Mouse (Mus musculus) kidney, postnatal 4 days (tissue): ENCODE results near the gene 1700066M21Rik.

ENCODE experiments used
- DNase-seq, 2 experiments: peaks; one replicate each; pipeline ENCODE4 v3.0.0; 2021; ENCODE audit warnings: mixed read lengths in 2 of 2

The 1700066M21Rik gene

DNA sequence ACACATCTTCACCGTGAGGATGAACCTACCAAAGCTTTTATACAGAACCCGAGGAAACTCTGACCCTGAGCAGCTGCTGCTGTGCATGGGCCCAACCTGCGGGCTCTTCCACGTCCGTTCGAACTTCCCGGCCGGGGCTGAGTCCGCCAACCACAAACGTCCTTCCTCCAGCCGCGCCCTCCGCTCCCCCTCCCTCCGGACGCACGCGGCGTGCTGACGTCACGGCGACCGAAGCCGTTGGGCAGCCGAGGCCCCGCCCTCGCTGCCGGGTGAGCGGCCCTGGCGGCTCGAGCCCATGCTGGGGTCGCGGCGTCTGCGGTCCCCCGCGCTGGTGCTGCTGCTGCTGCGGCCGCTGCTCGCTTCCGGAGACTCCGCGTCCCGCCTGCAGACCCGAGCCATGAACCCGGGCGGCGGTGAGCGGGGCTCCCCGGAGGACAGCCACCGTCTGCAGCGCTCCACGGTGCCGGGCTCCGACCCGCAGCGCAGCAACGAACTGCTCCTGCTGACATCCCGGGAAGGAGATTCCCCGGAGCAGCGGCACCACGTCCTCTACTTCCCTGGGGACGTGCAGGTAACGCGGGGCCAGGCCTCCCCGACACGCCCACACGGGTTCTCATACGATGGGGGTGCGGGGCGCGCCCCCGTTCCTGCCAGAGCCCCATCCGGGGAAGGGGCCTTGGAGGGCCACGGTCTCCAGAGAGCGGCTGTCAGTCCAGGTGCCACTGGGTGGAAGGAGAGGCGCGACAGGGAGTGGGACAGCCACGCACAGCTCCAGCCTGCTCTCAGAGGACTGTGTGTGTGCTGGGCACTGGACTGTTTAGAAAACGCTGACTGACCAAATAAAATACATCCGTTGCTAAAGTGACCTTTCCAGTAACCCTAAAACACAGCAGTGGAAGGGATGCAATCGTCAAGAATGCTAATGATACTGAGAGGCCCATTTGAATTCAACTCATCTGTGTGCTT, at the start of gene 1700066M21Rik:
Gene 1700066M21Rik, plus strand, starts transcription at position 245 of the 966 bp plus-strand sequence.
- DNase-seq = peak; percentile 97

DNA sequence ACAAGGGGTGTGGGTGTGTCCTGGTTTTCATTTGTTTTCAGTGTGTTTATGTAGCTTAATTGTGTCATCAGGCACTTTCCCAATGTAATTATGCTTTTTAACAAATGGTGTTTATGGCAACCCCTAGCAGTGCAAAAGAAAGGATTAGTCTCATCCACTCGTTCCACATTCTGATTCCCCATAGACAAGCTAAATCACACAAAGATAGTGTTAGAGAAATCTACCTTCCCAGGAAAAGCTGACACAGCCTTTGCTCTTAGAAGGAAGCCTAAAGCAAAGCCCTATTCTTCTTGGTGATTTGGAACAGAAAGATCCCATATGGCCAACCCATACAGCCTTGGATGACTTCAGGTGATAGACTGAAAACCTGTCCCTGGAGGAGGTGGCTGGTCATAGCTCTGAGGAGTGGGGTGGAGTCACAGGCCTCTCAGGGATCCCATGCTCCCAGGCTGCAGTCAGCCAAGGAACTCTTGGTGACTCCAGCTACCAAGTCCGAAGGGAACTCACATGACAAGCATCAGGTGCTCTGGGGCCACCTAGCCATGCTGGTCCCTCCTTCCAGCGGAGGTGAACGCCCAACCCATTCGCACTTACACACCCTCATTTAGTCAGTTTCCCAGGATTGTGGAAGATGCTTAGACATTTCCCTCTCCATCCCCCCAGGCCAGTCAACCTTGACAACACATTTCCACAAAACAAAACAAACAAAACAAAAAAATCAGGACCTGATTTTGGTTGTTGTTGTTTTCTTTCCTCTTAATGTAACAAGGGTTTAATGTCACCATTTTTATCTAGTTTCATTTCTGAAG, 47.9 kb upstream of the 1700066M21Rik start:
- DNase-seq = no peak

DNA sequence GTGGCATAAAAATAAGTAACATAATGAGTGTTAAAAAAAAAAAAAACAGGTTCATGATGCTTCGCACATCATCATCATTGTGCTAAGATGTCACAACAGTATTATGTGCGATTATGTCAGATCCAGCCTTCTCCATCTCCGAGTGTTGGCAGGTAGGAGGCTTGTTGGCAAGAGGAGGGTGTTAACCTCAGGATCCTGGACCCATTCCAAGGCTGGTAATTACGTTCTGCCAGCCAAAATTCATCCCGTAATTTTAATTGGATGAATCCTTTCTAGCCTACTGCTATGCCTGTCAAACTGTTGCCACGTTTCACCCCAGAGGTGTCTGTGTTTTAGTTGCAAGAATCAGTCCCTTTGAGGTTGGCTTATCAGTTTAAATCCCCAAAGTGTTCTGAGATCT, 47.2 kb upstream of the 1700066M21Rik start:
- DNase-seq = no peak

DNA sequence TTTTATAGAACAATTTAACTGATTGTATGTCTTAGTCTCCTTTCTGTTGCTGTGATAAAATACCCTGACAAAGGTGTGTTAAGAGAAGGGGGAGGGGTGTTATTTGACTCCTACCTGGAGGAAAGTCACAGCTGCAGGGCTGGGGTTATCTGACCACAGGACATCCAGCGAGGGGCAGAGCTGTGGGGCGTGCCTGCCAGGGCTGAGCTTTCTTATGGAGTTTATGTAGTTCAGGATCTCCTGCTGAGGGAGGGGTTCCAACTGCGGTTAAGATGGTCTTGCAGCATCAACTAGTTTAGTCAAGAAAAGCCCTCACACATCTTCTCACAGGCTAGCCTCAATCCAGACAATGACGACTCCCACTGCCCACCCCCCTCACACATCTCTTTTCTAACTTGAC, 45.4 kb upstream of the 1700066M21Rik start:
- DNase-seq = no peak

DNA sequence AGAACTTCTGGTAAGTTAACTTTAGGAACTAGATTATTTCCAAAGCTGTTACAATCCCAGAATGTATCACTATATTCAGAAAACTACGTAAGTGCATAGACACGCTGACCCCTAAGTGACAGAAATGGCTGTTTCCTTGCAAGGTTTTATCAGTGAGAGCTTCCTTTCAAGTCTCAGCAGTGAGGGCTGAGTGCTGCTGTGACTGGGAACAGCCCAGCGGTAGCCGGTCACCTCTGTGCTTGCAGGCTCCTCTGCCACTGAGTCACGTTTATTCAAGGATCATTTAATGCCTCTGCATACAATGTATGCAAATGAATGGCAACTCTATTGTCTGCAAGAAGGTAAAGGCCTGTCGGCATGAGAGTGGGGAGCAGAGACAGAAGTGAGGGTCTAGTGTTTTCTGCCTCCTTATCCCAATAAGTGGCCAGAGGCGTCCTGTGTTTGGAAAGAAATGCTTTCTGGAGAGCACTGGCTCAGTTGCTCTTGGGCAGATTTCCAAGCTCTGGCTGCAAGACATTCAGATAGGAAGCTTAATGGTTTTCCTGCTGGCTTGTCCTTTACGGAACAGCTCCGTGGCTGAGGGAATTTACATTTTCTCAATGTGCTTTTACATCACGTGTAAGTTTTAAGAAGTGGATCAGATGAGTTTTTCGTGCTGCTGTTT, 43.7 kb upstream of the 1700066M21Rik start:
- DNase-seq = peak; percentile 27 to 43

DNA sequence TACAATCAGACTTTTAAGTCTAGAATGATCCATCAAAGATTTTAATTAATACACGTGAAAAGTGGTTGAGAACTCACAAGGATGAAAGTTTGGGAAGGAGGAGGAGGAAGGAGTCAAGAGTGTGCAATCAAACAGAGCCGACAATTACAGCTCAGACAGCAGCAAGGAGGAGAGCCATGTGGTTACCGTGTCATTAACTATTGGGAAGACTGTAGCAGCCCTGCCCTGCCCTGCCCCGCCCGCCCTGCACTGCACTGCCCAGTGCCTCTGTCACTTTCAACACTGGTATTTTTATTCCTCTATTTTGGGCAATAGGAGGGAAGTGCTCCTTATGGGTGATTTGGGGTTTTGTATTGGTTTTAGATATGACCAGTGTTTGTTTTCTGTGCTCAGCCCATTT, 42.2 kb upstream of the 1700066M21Rik start:
- DNase-seq = no peak

DNA sequence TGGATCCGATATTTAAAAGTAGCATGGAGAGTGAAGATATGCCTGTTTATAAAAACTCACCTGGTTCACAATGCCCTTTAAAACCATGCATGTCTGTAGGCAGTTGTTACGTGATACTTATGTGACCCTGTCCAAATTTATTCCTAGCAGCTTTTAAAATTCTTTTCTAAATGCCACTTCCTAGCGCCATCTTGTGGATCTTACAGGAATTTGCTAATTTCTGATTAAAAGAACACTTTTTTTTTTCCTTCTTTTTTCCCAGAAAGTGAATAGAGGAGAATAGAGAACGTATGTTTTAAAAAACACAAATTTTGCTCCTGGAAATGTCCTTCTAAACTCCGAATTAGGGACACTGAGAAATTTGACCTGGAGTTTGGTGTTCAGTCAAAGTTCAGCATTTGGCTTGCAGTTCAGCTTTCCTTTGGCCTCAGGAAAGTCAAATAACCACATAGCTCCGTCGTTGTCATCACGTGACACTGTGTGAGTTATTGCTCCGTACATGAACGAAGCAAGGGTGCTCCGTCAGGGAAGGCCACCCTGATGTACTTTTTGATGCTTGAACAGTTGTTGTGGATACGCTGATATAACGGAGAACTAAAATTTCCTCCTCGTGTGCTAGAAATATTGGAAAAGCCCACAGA, 38.1 kb upstream of the 1700066M21Rik start:
- no peak for DNase-seq

DNA sequence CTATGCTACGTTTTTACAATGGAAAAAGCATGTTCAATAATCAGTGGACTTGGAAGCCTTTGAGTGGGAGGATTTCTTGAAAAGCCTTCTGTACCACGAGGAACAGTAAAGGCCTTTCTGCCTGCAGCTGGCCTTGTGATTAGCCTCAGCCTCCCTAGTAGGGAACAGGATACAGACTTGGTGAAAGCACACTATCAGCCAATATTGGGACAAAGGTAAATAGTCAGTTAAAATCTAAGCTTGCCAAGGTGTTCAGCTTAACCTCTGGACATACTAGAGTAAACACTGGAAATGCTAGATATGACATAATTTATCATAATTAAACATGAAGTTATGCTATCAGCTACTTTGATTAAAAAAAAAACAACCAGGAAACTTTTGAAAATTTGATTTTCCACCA, 36.2 kb upstream of the 1700066M21Rik start:
- no peak for DNase-seq

DNA sequence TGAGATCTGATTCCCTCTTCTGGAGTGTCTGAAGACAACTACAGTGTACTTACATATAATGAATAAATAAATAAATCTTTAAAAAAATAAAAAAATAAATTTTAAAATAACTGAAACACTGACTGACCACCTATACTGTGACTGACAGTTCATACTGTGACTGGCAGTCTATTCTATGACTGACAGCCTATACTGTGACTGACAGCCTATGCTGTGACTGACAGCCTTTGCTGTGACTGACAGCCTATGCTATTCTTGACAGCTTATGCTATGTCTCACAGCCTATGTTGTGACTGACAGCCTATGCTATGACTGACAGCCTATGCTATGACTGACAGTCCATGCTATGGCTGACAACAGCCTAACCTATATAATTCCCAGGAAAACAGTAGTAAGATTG, 29.9 kb upstream of the 1700066M21Rik start:
- DNase-seq = no peak

DNA sequence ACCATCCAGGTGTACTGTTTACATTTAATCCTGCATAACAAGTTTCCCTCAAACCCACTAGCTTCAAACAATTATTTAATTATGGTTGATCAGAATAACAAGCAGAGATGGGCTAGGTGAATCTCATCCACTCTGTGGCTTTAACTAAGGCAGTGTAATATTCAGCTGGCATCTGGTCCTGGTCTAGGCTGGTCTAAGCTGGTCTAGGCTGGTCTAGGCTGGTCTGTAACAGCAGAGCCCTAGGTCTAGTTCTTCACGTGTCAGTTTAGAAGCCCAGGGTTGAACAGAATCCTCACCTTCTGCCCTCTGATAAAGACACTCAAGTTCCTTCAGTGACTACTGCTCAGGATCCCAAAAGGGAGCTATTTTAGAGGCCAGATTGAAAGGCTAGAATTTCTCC, 25.5 kb upstream of the 1700066M21Rik start:
- no peak for DNase-seq

DNA sequence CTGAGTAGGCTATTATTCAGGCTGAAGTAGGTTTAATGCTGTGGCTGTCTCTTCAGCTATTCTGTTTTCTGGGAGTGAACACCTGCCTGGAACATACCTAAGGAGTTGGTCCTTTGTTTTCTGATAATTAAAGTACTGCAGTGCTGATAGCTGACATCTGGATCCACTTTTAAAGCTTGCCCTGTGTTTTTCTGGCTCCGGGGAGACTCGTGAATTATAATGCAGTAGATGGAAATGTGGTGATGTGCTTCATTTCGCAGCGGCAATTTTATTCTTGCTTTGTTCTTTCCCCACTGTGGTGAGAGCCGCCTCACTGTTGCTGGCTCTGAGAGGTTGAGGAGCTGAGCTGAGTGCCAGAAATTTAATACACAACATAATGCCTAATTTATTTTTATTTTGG, 18.9 kb upstream of the 1700066M21Rik start:
- DNase-seq = no peak

DNA sequence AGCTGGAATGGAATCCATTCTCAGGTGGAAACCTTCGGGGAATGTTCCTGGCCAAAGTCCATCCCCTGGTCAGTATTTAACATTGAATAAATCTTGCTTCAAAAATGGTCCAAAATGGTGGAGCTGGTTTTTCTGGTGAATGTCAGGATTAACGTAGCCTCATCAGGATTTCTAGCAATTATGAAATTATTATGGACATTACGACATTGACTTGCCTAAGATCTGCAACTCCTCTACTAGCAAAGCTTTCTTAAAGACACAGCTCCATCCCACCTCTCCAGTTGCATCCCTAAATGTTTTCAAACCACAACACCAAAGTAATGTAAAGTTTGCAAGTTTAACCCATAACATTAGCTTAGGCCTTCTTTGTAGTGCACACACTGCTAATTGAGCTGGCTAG, 10.0 kb upstream of the 1700066M21Rik start:
- no peak for DNase-seq

DNA sequence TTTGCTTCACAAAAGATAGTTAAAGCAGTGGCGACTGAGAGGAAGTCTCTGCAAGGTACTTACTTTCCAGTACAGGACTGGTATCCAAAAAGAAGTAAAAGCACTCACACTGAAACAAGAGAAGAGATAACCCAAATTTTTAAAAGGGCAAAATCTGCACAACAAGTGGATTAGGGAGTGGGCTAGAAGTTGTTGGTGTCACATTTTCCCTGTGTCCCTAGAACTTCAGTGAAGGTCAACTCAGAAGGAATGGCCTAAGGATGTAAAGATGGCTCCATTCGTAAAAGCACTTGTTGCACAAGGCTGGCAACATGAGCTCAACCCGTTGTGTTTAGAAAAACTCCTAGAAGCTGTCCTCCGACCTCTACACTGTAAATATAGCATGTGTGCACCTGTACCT, 8.3 kb upstream of the 1700066M21Rik start:
- no peak for DNase-seq

DNA sequence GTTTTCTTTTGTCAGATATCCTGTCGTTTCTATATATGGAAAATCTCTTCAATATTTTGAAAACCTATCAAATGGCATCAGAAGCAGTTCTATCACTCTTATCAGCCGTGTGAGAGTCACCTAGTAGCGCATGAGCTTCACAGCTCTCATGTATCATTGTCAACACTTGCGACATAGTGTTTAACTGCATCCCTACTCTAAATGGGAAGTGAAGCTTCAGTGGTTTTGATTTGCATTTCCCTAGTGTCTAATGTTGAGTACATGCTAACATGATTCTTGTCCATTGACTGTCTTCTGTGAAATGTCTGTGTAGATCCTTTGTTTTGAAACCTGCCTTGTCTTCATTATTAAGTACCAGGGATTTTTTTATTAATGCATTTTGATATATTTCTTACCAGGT, 7.0 kb upstream of the 1700066M21Rik start:
- no peak for DNase-seq

DNA sequence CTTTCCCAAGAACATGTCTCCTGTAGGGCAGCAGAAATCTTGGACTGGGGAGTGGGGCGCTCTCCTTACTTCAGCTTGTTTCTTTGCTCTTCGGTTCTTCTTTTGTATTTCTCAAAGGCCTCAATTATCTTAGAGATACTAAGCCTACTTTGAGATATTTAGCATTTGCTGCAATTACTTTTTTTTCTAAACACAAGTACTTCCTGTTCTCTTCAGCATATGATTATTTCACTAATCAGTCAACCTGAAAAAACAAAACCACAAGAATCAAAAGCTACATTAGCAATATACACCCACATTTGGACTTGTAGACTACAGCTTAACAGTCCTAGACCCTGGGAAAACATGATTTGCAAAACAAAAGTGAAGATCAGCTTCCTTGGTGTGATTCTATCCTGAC, 2.1 kb upstream of the 1700066M21Rik start:
- no peak for DNase-seq

DNA sequence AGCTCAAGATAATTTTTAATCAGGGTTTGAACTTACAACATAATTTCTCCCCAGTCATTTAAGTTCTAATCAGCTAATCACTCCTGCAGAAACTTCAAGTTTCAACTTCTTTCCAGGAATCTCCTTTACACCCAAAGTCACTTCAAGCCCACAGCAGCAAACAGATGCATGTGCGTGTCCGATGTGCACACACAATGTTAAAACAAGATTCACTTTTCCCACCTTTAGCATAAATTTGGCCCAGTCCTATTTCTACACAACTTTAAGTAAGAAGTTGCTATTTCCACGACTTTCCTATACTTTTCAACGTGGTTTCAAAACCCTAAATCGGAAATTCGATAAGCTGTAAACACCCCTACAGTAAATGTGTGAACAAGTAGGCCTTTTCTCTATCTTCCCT, 614 bp upstream of the 1700066M21Rik start:
- no peak for DNase-seq

DNA sequence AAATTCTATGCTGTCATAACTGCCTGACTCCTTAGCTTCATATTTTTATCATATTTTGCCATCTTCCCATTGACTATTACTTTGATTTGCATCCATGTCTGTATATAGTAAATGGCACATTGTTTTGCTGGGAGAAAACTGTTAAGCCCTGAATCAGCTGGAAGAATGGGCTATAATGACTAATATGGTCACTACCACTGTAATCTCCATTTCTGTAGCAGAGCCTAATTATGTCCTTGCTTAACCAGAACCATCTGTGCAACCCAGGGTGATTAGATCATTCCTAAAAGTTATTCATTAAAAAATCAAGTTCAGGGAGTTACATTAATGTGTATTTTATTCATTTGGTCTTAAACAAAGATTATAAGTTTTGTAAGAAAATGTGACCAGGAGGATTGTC, 9.1 kb downstream of the 1700066M21Rik start:
- DNase-seq = no peak

DNA sequence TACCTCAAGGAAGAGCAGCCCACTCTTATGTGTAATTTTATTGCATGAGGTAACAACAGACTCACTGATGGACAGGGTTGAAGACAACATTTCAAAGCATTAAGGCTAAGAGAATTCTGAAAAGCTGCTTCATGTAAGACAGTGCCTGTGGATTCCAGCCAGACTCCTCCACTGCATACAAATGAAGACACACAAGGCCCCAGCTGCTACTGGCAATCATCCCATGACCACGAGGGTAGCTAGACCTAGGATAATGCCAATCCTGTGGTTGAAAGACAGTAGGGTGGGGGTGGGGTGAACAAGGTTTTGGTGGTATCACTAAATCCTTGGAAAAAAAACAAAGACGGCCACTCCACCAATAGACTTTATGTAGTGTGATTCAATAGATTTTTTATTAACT, 10.5 kb downstream of the 1700066M21Rik start:
- no peak for DNase-seq

DNA sequence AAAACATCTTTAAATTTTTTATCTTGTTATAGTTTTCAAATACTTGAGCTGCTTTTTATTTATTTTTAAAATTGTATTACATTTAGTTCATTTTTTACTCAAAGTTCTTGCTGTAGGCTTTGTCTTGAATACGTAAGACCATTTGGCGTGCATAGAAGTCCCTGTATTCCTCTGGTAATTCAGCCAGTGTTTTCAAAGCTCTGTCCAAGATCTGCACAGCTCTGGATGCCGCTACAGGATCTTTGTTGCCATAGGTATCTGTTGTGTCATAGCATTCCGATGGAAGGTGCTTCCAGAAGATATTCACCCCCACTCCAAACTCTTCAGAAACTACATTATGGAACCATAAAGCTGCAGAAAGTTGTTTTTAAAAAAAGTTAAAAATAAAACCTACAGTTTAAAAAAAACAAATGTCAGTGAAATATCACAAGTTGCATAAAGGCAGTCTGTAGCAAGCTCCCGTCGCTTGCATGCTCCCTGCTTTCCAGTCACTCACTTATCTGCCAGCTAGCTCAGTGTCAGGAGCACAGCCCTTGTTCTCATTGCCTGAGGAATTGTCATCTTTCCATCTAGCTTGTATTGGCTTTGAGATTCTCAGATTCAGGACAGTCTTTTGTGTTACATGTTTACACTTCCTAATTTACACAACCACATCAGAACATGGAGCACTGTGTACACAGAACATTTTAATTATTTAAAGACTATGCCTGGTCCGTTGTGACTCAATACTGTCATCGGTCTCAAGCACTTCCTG, 11.2 kb downstream of the 1700066M21Rik start:
- DNase-seq = no peak

DNA sequence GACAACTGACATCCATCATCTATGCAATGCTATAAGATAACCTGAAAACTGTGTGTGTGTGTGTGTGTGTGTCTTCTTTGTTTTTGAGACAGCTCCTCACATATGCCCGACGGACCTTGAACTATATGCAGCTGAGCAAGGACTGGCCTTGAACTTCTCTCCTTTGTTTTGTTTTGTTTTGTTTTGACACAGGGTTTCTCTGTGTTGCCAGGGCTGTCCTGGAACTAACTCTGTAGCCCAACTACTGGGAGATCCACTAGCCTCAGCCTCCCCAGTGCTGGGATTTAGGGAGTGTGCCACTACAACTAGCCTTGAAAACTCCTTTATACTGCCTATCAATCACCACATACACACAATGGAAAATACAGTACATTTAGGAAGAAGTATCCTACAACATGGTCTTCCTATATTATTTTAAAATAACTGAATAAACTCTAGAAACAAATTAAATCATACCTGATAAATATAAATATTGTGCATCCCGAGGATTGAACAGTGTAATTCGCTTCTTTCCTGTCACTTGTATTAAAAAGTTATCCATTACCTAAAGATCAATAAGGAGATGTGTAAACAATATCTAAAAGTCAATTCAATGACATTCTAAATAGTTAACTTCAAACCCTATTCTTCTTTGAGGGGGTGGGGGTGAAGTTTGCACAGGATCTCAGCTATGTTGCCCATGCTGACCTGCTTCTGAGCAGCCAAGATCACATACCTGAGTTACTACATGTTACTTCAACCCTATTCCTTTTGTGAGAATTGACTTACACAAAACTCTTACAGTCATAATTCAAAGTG, 13.8 kb downstream of the 1700066M21Rik start:
- no peak for DNase-seq

DNA sequence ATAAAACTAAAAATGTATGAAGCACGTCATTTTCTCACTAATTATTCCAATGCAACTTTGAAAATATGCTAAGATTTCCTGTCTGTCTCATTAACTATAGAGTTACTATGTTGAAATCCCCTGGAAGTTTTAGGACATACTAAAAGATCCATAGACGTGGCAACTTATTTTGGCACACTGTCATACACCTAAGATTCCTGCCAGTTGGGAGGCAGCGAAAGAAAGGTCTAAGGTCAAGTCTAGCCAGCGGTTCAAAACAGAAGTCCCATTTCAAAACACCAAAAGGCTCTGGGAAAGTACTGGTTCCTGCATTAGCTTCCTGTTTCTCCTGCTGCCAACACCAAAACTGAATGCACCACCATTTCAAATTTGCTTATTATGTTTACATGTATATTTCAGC, 15.0 kb downstream of the 1700066M21Rik start:
- DNase-seq = no peak
